Mouse (Mus musculus): Measurements from ENCODE around the gene Gadd45g.
"Not testable (repeated sequence)": the region's sequence is repeated elsewhere in the genome, so short reads cannot be mapped to it uniquely, and the experiment has no call there.

DNA sequence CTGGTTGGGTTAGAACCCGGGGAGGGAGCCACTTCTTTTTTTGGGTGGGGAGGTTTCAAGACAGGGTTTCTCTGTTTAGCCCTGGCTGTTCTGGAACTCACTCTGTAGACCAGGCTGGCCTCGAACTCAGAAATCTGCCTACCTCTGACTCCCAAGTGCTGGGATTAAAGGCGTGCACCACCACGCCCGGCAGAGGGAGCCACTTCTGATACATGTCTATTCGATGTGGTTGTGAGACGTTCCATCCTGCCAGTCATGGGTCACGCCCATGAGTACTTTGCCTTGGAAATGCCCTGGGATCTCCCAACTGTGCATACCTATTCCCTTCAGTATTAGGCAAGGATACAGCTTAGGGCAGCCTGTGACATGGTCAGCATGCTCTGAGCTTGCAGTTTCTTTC is 12.5 kb upstream of the Gadd45g start:
- not testable (repeated sequence) for TF ChIP-seq CTCF (IDR thresholded peaks at IDR 0.05; ENCODE audit: borderline replicate concordance, insufficient read depth, low read length); POLR2A (IDR thresholded peaks at IDR 0.05; ENCODE audit: low read depth, low read length)
